Mouse (Mus musculus): Measurements from ENCODE around the gene Ppp1r12c.
A peak's percentile ranks its signal among the peaks of the same experiment; 100 is the strongest.
"Not testable (repeated sequence)": the region's sequence is repeated elsewhere in the genome, so short reads cannot be mapped to it uniquely, and the experiment has no call there.

The Ppp1r12c gene

DNA sequence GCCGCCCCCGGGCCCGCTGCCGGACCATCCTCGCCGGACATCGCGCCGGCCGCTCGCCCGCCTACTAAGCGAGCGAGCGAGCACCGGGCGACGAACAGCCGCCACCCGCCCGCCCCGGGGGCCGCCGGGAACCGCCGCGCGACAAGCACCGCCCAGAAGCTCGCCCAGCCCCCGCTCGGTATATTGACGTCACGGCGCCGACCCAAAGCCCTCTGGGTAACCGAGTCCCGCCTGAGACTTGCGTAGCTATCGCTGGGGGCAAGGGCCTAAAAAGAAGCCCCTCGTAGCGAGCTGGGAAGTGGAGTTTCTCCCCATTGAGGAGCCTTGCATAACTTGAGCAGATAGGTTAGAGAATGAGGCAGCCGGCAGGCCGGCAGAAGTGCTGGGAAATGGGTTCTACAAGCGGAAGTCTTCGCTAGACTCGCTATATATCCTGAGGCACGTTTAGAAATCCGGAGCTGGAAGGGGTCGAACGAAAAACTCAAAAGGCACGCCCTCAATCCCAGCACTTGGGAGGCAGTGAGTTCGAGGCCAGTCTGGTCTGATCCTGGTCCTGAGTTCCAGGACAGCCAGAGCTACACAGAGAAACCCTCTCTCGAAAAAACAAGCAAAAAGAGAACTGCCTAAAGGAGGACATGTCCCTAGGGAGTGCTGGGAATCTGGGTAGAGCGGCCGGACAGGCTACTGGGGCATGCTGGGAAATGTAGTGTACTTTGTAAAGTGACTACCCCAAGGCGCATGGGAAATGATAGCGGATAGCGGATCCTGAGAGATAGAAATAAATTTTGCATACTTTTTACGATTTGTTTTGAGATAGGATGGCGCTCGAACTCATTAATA lies at the start of gene Ppp1r12c:
Gene Ppp1r12c, minus strand, starts transcription at position 123 of the 840 bp plus-strand sequence.
- peak; percentile 96 for DNase-seq

DNA sequence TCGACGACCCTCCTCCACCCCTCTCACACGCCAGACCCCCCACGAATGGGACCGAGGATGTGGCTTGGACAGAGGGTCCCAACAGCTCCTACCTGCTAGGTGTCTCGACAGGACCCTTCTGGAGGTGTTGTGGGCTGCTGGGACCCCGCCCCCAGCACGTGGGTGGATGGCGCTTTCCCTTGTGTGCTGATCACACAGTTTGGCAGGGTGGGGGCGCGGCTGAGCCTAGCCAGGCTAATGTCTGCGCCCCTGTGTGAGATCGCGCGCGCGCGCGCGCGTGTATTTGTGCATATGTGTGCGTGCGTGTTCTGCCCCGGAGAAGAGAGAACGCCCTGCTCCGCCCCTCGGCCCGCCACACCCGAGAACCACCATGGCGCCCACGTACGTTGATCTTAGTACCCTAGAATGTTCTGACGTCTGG lies 45.8 kb upstream of the Ppp1r12c start, which contains the start of gene Syt5:
Gene Syt5, minus strand, starts transcription at position 321 of the 421 bp plus-strand sequence.
- DNase-seq = peak; percentile 88

DNA sequence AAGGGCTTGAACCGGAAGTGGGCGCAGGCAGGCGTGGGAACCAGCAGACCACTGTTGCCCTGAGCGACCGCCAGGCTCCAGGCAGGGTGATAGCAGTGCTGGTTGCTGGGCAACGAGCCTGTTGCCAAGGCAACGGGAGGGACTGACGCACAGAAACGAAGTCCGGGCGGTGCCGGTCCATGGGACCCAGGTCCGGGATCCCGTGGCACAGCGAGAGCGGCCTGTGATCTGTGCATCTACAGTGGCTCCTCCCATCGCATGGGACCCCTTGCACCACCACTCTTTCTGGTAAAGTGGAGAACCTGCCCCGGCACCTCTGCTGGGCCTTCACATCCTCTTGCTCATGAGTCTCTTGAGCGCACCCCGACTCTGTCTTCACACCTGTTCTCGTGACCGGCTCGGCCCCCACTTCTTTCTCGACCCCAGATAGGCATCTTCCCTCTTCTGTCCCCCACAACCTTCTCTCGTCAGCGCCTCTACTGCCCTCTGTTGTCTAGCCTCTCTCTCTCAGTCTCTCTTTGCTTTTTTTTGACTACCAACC lies 45.2 kb upstream of the Ppp1r12c start:
- DNase-seq = peak; percentile 96

DNA sequence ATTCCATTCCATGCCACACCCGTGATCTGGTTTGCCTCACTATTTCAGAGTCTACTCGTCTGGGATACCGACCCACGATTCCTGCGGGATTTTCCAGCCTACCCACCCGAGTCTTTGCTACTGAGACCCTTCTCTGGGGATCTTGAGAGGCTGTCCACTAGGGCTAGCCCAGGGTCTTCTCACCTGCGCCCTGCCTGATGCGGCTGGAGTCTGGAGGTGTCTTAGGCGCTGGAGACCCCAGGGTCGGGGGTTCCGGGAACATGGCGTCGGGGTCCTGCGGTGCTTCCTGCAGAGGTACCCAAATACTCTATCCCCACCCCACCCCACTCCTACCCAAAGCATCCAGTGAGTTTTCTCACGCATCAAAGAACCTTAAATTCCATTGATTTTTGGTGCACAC lies 44.6 kb upstream of the Ppp1r12c start:
- DNase-seq = no peak

DNA sequence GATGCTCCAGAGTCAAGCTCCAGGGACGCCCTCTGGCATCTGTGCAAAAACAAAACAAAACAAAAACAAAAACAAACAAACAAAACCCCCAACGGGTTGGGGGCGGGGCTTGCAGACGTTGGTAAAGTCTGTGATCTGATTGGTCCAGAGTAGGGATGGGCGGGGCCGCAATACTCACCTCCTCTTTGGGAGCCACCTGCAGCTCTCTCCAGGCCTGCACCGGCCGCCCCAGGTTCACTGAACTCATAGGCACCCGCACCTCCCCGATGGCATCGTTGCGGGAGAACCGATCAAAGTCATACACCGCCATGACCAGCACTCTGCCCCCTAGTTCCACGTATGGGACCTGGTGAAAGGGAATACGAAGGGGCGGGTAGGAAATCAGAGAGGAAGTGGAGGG lies 40.5 kb upstream of the Ppp1r12c start:
- DNase-seq = no peak

DNA sequence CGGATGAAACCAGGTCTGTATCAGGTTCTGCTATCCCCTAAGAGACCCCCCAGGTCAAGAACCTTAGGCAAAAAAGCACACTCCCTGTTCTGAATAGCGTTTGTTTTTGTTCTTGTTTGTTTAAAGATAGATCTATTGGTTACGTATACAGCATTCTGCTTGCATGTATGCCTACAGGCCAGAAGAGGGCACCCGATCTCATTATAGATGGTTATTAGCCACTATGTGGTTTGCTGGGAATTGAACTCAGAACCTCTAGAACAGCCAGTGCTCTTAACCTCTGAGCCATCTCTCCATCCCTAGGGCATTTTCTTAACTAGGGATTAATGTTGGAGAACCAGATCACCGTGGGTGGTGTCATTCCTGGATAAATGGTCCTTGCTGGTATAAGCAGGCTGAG lies 39.9 kb upstream of the Ppp1r12c start:
- no peak for DNase-seq

DNA sequence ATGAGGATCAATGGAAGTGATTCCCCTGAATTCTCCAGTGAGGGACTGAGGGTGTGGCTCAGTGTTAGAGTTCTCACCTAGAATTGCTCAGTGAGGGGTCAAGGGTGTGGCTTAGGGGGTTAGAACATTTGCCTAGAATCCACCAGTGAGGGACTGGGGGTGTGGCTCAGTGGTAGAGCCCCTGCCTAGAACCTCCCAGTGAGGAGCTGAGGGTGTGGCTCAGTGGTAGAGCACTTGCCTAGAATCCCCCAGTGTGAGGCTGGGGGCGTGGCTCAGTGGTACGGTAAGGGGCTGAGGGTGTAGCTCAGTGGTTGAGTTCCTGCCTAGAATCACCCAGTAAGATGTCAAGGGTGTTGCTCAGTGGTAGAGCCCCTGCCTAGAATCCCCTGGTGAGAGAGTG lies 37.5 kb upstream of the Ppp1r12c start:
- DNase-seq = no peak

DNA sequence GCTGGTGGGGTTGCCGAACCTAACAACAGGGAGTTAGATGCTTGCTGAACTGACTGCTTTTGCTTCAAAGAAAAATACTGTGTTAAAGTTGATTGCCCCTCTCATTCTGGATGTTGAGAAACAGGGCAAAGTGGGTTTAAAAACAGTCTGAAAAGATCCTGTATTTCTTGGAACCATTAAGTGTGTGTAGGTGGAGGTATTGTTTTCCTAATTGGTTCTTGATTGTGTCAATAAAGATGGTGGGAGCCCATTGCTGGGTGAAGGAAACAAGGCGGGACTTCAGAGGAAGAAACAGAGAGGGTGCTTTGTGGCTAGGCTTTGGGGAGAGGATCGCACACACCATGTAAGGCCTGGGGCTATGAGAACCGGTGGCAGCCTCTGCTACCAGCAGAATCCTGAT lies 35.7 kb upstream of the Ppp1r12c start:
- DNase-seq = no peak

DNA sequence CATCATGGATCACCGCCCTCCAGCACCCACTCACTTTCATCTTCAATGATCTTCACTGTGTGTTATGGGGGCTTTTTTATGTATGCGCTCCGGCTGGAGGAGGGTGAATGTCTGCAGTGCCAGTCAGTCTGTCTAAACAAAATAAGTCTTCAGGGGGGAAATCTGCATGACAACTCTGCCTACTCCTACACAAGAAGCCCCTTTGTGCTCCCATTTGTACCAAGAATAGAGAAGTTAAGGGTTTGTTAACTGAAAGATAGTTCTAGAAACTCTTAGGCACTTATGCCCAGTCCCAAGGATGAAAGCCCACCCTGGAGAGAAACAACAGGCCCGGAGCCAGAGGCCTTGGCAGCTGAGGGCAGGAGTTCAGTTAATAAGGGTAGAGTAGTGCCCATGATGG lies 34.9 kb upstream of the Ppp1r12c start:
- DNase-seq = no peak

DNA sequence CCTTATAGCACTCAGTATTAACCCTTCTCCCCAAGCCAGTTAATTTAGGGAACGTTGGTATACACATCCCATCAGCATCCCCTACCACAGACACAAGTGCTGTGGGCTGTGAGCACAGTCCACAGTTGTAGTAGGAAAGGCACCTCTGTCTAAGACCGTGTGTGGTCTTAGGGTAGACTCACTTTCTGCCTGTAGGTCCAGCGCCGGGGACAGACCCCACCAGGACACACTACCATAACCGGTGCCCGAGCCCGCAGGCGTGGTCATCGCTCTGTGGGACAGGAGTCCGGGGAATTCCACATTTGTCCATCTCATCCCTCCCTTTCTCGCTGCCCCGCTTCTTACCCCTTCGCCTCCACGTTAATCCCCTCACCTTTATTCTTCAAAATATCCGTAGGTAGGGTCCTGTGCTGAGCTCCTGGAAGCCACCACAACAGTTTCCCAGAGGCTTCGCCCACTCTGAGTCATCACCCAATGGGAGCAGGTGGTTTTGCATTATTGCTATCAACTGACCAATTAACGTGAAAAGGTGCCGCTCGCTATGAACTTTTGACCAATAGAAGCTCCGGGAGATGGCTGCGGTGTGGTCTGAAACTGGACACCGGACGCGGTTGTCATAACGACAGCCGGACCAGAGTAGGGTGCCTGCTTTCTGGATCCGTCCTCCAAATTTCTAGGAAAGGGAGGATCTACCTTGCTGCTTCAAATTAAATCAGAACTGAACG lies 30.7 kb upstream of the Ppp1r12c start, which contains the start of gene Dnaaf3:
Gene Dnaaf3, minus strand, starts transcription at position 449 of the 725 bp plus-strand sequence.
- DNase-seq = no peak

DNA sequence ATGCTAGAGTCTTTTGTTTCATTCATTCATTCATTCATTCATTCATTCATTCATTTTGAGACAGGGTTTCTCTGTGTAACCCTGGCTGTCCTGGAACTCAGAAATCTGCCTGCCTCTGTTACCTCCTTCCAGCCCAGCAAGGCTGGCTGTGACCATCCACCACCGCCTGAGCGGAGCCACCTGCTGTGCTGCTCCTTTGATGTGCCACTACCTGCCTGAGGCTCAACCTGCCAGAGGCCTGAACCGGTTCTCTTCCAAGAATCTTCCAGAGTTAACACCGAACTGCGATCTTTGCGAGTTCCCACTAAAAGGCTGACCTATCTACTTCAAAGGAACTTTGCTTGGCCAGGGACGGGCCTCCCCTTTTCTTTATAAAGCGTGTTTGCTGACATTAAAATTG lies 28.7 kb upstream of the Ppp1r12c start:
- not testable (repeated sequence) for DNase-seq

DNA sequence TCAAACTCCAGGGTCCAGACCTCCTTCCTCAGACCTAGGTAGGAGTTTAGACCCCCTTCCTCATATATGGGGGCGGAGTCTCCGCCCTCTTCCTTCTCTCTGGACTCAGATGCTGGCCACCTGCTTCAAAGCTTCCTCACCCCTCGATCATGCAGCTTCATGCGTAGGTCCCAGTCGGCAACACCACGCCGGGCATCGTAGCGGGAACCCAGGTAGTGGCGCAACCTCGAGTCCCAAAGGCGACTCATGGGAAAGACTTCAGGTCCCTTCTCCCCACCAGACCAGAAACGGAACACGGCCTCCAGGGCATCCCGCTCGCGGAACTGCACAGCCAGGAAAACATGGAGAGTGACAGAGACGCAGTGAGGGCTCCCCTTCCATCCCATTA lies 25.8 kb upstream of the Ppp1r12c start:
- no peak for DNase-seq

DNA sequence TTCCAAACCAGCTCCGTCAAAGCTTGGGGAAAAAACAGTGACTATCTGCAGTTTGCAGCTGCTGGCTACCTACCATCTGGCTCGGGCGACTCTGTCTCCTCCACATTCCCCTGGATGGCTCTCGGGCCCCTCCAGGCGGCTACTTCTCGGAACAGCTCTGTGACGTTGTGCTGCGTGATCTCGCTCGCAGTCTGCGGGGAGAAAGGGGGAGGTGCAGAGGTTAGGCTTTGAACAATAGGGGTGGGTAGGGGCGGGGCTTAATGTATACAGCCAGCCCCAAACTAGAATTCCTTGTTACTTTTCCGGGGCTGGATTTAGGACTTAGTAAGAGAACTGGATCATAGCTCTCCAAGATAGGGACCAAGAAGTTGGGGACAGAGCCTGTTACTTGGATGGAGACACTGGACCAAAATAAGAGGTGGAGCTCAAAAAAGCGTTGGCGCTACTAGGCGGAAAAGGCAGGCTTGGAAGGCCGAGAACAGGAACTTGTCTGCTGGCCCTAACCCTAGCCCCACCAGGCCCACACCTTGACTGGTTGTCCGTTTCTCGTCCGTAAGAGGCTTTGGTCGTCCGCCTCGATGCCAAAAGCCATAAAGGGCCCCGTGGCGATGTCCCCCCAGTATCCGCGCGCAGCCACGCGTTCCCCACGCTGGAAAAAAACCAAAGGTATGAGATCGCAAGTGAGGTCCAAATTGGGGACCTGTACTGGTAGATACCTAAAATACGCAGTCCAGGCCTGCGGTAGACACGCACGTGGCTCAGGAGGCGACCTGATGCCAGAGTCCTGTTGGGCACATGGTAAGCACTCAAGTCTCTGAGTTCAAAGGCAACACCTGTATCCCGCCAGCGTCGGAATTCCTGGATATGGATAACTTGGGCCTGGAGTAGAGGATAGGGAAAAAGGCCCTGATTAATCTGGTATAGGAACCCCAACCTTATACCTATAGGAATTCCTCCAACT lies 25.1 kb upstream of the Ppp1r12c start:
- peak; percentile 76 for DNase-seq

DNA sequence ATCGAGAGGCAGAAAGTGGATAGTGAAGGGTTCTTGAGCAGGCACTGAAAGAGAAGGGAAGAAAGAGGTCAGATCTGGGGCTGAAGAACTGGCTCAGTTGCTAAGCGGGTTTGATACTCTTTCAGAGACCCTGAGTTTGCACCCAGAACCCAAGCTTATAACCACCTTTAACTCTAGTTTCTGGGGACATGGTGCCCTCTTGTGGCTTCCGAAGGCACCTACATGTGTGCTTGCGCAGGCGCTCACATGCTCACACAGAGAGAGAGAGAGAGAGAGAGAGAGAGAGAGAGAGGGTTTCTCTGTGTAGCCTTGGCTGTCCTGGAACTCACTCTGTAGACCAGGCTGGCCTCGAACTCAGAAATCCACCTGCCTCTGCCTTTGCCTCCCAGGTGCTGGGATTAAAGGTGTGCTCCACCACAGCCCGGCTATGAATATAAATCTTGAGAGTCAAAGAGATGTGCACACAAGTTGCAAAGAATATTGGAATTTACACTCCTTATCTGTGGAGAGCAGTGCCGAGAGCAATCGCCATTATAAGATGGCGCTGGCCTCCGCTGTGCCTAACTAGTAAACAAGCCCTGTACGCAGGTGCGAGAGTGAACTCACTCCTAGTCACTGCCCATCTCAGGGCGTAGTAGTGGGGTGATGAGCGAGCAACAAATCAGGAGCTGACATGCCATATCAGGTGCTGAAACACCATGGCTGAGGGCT lies 22.9 kb upstream of the Ppp1r12c start, which contains the start of gene Tnni3:
Gene Tnni3, minus strand, starts transcription at position 18 of the 711 bp plus-strand sequence.
- peak; percentile 46 for DNase-seq

DNA sequence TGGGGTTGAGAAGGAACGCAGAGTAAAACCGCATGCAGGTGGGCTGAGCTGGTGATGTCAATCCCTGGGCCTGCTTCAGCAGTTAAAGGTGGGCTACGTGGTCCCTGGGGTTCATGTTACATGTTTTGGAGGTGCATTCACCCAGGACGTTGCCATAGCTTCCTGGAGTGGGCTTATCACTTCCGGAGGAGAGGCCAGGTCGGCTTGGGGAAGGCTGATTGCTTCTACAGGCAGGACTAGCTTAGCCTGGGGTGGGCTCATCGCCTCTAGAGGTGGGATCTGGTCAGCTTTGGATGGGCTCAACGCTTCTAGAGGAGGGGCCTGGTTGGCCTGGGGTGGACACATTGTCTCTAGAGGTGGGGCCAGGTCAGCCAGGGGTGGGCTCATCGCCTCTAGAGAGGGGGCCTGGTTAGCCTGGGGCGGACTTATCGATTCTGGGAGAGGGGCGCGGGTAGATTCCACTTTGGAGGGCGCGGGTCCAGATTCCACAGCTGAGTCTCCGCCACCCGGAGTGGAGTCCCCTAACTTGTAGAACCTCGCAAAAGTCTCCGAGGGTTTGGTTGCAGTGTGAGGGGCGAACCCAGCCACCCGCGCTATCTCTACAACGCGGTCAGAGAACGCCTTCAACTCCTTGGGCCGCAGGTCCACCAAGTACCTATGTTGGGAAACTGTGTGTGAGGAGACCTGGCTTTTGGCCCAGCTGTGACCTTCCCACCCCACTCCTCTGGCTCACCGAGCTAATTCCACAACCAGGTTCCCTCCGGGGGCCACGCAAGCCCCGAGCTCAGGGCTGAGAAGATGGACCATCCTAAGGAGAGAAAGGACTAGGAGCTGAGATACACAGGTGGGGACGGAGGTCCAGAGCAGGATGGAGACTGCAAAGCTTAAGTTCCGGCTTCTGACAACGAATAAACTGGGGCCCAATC lies 22.0 kb upstream of the Ppp1r12c start:
- no peak for DNase-seq

DNA sequence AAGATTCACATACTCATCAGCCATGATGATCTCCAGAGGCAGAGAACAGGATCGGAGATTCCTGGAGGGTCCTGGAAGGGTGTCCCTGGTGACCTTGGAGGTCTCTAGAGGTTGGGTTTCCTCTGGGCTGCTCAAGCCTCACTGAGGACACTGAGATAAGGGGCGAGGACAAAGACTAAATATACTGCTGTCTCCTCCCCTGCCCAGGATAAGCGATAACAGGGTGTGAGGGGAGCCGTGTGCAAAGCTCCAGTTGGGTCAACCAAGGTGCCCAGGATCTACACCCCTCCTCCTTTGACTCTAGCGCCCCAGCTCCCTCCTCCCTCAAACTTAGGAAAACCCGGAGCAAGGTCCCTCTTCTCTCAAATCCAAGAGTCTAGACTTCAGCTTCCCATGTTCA lies 20.8 kb upstream of the Ppp1r12c start:
- no peak for DNase-seq

DNA sequence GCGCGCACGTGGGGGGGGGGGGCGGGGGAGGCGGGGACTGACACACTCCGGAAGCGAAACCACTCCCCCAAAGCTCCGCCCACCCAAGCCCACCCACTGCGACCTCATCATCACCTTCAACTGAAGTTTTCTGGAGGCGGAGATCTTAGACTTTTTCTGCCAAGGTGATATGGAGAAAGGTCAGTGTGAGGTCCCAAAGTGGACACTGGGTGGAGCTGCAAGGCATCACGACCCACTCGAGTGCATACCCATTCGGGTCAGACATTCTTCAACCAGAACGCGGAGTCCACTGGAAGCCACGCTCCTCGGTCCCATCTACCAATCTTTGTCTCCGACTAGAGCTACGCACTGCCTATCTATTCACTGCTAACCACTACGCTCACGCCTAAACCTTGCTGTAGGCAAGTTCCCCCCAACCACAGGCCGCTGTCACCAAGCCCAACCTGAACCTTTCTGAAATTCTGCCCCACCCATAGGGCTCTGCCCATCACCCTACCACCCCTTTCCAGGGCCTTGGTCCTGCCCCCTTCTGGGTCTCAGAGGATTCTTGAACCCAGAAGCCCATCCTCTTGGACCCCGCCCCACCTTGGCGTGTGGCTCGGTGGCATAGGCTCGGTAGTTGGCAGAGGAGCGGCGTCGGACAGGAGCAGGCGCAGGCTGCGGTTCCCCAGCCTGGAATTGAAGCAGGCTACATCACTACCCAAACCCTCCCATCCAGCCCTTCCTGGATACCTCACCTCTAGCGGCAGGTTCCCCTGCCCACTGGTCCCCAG lies 19.9 kb upstream of the Ppp1r12c start:
- no peak for DNase-seq

DNA sequence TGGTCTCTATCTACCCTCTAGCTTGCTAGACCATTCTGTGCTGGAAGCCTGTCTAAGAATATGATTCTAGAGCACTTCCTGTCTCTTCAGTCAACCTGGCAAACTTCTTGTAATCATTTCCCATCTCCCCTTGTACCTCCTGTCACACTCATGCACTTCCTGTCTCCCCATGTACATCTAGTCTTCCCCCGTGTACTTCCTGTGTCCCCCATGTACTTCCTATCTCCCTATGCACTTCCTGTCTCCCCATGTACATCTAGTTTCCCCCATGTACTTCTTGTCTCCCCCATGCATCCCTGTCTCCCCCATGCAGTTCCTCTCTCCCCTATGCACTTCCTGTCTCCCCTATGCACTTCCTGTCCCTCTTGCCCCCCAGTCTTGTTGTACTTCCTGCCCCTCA lies 17.0 kb upstream of the Ppp1r12c start:
- DNase-seq = no peak

DNA sequence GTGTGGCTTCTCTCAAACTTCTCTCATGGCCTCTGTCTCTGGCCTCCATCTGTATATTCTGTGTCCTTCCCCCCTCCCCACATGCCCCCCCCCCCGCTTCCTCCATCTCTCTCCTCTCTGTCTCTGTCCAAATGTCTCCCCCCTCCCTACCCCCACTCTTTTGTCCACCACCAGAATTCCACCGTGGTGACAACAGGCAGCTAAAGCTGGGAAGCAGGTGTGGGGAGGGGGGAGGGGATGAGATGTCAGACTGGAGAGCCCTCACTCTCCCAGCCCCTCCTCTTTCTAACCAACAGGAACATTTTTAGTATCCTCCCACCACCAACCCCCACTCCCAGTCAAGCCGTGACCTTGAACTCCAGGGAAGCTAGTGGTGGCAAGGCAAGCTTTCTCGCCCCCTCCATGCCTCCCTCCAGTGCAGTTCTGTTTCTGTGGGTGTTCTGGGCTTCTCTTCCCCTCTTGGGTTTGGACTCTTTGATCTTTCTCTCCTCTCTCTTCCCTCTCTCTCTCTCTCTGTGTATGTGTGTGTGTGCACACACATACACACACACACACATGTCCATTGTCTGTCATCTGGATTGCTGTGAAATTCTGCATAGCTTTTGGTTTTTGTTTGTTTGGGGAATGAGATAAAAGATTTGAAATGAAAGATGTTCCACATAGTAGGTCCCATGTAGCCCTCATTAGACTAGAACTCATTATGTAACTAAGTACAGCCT lies 15.0 kb upstream of the Ppp1r12c start, which contains the start of gene Tnnt1:
Gene Tnnt1, minus strand, starts transcription at position 51 of the 719 bp plus-strand sequence.
- no peak for DNase-seq
